Mouse (Mus musculus) hindbrain, embryonic 16.5 days (tissue): ENCODE measurements around the gene Cryz. TPM values are rescaled to one million over a fixed set of nuclear protein-coding genes. Genes with fewer than 3 reads are reported as not detected.
A peak's percentile ranks its signal among the peaks of the same experiment; 100 is the strongest.

Experiments
- ATAC-seq: fragments of 200-750 bp; cut with Nextera tagmentation; 2 replicates; pipeline ENCODE4 v1.8.0; 2017; ENCODE audit warnings: moderate TSS enrichment, moderate library complexity
- H3K27ac ChIP-seq: fragments of 300-500 bp; sonication (generic); 2 replicates; pipeline ENCODE4 v1.5.1; 2014; ENCODE audit warnings: low read depth, mild to moderate bottlenecking, control low read depth, low read length, moderate library complexity
- H3K27me3 ChIP-seq: fragments of 300-500 bp; sonication (generic); replicated peaks from 2 replicates; pipeline ENCODE4 v1.6.1; 2014; ENCODE audit warnings: low read length; ENCODE audit not compliant: control insufficient read depth, insufficient read depth
- H3K36me3 ChIP-seq: fragments of 300-500 bp; sonication (generic); 2 replicates; pipeline ENCODE4 v1.6.1; 2014; ENCODE audit warnings: mild to moderate bottlenecking, low read length, moderate library complexity, mixed read lengths; ENCODE audit not compliant: control insufficient read depth, insufficient read depth
- H3K4me1 ChIP-seq: fragments of 300-500 bp; sonication (generic); 2 replicates; pipeline ENCODE4 v1.6.1; 2014; ENCODE audit warnings: low read depth, low read length; ENCODE audit not compliant: control insufficient read depth, insufficient read depth
- H3K4me2 ChIP-seq: fragments of 300-500 bp; sonication (generic); 2 replicates; pipeline ENCODE4 v1.6.1; 2014; ENCODE audit warnings: mild to moderate bottlenecking, low read length, control low read depth, moderate library complexity
- H3K4me3 ChIP-seq: fragments of 300-500 bp; sonication (generic); 2 replicates; pipeline ENCODE4 v1.5.1; 2014; ENCODE audit warnings: mild to moderate bottlenecking, low read length, control low read depth, moderate library complexity
- H3K9ac ChIP-seq: fragments of 300-500 bp; sonication (generic); 2 replicates; pipeline ENCODE4 v1.6.1; 2014; ENCODE audit warnings: low read depth, mild to moderate bottlenecking, control low read depth, low read length, moderate library complexity
- H3K9me3 ChIP-seq: fragments of 300-500 bp; sonication (generic); 2 replicates; pipeline ENCODE4 v1.6.1; 2014; ENCODE audit warnings: mild to moderate bottlenecking, low read length, moderate library complexity; ENCODE audit not compliant: control insufficient read depth
- WGBS: fragments of 180-500 bp; shearing (Covaris S2); extraction: QIAGEN DNeasy Blood & Tissue Kit; methylation state at CpG from one replicate; pipeline ENCODE4 v1.1.7; 2014; 5-methylcytosine and 5-hydroxymethylcytosine counted together
- polyA plus RNA-seq: library from polyadenylated mRNA; unstranded; fragments of >200 nt; fragmentation: Nextera tagmentation; extraction: Ambion mirVana; gene quantifications from 2 replicates; pipeline ENCODE4 v1.2.1, GENCODE M21; 2015

Cryz gene
- polyA plus RNA-seq, 1 experiment from 2014 or later: 11.9 TPM

GRCm38 (mm10) chr3:154596934-154597554, 533 bp downstream of the Cryz start, which contains the start of gene Tyw3:
Tyw3 (minus strand) TSS chr3:154597104.
- peak; percentile 96 for ATAC-seq
- Histone ChIP-seq H3K27ac (peak within 1 kb of the TSS; percentile 92), H3K27me3 (no peaks in the 10 kb centered on the region), H3K9me3 (no peaks in the 10 kb centered on the region), H3K9ac (peak within 1 kb of the TSS; percentile 86), H3K4me2 (peak within 1 kb of the TSS; percentile 67), H3K36me3 (peaks cover 10% of the 10 kb centered on the region), H3K4me1 (peaks cover 3% of the 10 kb centered on the region; the same call in 1 of the 2 replicates), H3K4me3 (peak within 1 kb of the TSS; percentile 79)
- under 1% methylated on average over 38 of the region's 38 CpGs for WGBS

GRCm38 (mm10) chr3:154597561-154597960, 1.1 kb downstream of the Cryz start:
- Histone ChIP-seq H3K36me3 (peaks cover 6% of the 10 kb centered on the region), H3K4me1 (peaks cover 3% of the 10 kb centered on the region; the same call in 1 of the 2 replicates), H3K27me3 (no peaks in the 10 kb centered on the region), H3K27ac (peak overlapping the region; percentile 92; the same call in 1 of the 2 replicates), H3K4me3 (peak overlapping the region; percentile 79), H3K9ac (peak overlapping the region; percentile 86), H3K9me3 (no peaks in the 10 kb centered on the region), H3K4me2 (peak overlapping the region; percentile 67)
- ATAC-seq: no peak; the same call in 1 of the 2 replicates
- 34% methylated on average over 7 of the region's 7 CpGs for WGBS

- no peaks in the 10 kb centered on the region for H3K36me3 ChIP-seq
- no peak for ATAC-seq
- no peaks in the 10 kb centered on the region for H3K27me3 ChIP-seq
These were observed 5.6 kb downstream of the Cryz start for GRCm38 (mm10) chr3:154602141-154602540.

GRCm38 (mm10) chr3:154604871-154605270, 8.4 kb downstream of the Cryz start:
- H3K4me3 ChIP-seq: no peak overlapping the region
- no peak overlapping the region for H3K9ac ChIP-seq
- no peaks in the 10 kb centered on the region for H3K27me3 ChIP-seq
- 76% methylated on average over 5 of the region's 5 CpGs for WGBS
- no peaks in the 10 kb centered on the region for H3K9me3 ChIP-seq
- no peak for ATAC-seq
- no peaks in the 10 kb centered on the region for H3K36me3 ChIP-seq
- H3K27ac ChIP-seq: no peak overlapping the region
- H3K4me2 ChIP-seq: no peak overlapping the region
- no peaks in the 10 kb centered on the region for H3K4me1 ChIP-seq

More at GRCm38 (mm10) chr3:154602141-154602540, 5.6 kb downstream of the Cryz start:
- Histone ChIP-seq H3K9ac (no peak overlapping the region), H3K4me1 (peaks cover 3% of the 10 kb centered on the region; the same call in 1 of the 2 replicates), H3K27ac (no peak overlapping the region), H3K4me2 (no peak overlapping the region), H3K4me3 (no peak overlapping the region), H3K9me3 (no peaks in the 10 kb centered on the region)

- Histone ChIP-seq H3K4me2 (no peak overlapping the region), H3K4me1 (no peaks in the 10 kb centered on the region), H3K9ac (no peak overlapping the region), H3K36me3 (no peaks in the 10 kb centered on the region), H3K27ac (no peak overlapping the region), H3K9me3 (no peaks in the 10 kb centered on the region), H3K4me3 (no peak overlapping the region), H3K27me3 (no peaks in the 10 kb centered on the region)
- 91% methylated on average over 1 of the region's 1 CpGs for WGBS
- ATAC-seq: no peak
These were observed 11.4 kb downstream of the Cryz start for GRCm38 (mm10) chr3:154607896-154608295.

- H3K36me3 ChIP-seq: no peaks in the 10 kb centered on the region
- ATAC-seq: no peak
These were observed 15.4 kb downstream of the Cryz start for GRCm38 (mm10) chr3:154611888-154612287.

GRCm38 (mm10) chr3:154614771-154615170, 18.3 kb downstream of the Cryz start:
- Histone ChIP-seq H3K4me3 (no peak overlapping the region), H3K9ac (no peak overlapping the region), H3K4me1 (no peaks in the 10 kb centered on the region), H3K4me2 (no peak overlapping the region), H3K27me3 (no peaks in the 10 kb centered on the region), H3K36me3 (no peaks in the 10 kb centered on the region), H3K9me3 (no peaks in the 10 kb centered on the region), H3K27ac (no peak overlapping the region)
- 94% methylated on average over 8 of the region's 8 CpGs for WGBS
- ATAC-seq: no peak

More at GRCm38 (mm10) chr3:154611888-154612287, 15.4 kb downstream of the Cryz start:
- no peak overlapping the region for H3K4me3 ChIP-seq
- no peak overlapping the region for H3K4me2 ChIP-seq
- H3K9me3 ChIP-seq: no peaks in the 10 kb centered on the region
- WGBS: 80% methylated on average over 3 of the region's 3 CpGs
- H3K27me3 ChIP-seq: no peaks in the 10 kb centered on the region
- no peak overlapping the region for H3K9ac ChIP-seq
- no peak overlapping the region for H3K27ac ChIP-seq
- H3K4me1 ChIP-seq: no peaks in the 10 kb centered on the region

- WGBS: 87% methylated on average over 7 of the region's 7 CpGs
- no peaks in the 10 kb centered on the region for H3K9me3 ChIP-seq
- no peak overlapping the region for H3K4me2 ChIP-seq
- no peak for ATAC-seq
- H3K27me3 ChIP-seq: no peaks in the 10 kb centered on the region
- H3K4me1 ChIP-seq: no peaks in the 10 kb centered on the region
- H3K4me3 ChIP-seq: no peak overlapping the region
- no peaks in the 10 kb centered on the region for H3K36me3 ChIP-seq
- H3K9ac ChIP-seq: no peak overlapping the region; the same call in 1 of the 2 replicates
- H3K27ac ChIP-seq: no peak overlapping the region
These were observed 18.8 kb downstream of the Cryz start for GRCm38 (mm10) chr3:154615304-154615703.

GRCm38 (mm10) chr3:154616106-154616505, 19.6 kb downstream of the Cryz start:
- no peak overlapping the region for H3K27ac ChIP-seq
- H3K4me2 ChIP-seq: no peak overlapping the region
- ATAC-seq: no peak
- 94% methylated on average over 4 of the region's 4 CpGs for WGBS
- no peaks in the 10 kb centered on the region for H3K36me3 ChIP-seq
- no peak overlapping the region for H3K9ac ChIP-seq
- H3K4me3 ChIP-seq: no peak overlapping the region
- H3K4me1 ChIP-seq: no peaks in the 10 kb centered on the region
- H3K9me3 ChIP-seq: no peaks in the 10 kb centered on the region
- H3K27me3 ChIP-seq: no peaks in the 10 kb centered on the region
